Comparison of ENCODE assay signal across 28 mouse cellular contexts in the genomic region with DNA sequence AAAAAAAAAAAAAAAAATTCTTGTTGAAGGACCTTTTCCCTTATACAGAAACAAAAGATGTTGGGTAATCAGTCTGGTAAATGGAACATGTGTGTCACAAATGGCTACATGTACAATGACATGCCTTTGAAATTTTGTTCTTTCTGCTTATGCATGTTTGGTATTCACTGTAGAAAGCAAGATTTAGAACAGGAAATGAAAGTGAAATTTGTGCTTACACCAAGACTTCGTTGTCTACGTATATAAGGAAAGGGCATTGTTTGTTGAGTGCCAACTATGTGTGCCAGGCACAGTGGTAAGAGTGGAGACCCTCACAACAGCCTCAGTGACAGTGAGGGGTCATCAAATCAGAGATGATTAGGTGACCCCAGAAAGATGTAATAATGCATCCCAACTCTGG. TPM values are rescaled to one million over a fixed set of nuclear protein-coding genes. Genes with fewer than 3 reads are reported as not detected.
DNase-seq lines count a peak whose midpoint lies in the region; ATAC-seq lines count a peak whose summit lies in the region.
"Had no signal": no experiment of that assay in that cellular context is flagged by ENCODE, and none has a peak within 500 bp of the region (broad histone marks: within the 10 kb centered on the region; RNA-seq: fewer than 3 reads in every experiment).

No protein-coding gene starts in this region.

- no peak overlapping the region for H3K9ac ChIP-seq in hindbrain, embryonic 12.5 days
- H3K9ac ChIP-seq: embryonic facial prominence, embryonic 13.5 days; embryonic facial prominence, embryonic 15.5 days; forebrain, embryonic 12.5 days had no signal

- H3K27me3 ChIP-seq in midbrain, embryonic 10.5 days (ENCODE audit: low read depth, poor library complexity, severe bottlenecking): no peaks in the 10 kb centered on the region
- no peaks in the 10 kb centered on the region for H3K27me3 ChIP-seq in hindbrain, embryonic 12.5 days
- H3K27me3 ChIP-seq: embryonic facial prominence, embryonic 13.5 days; embryonic facial prominence, embryonic 15.5 days; forebrain, embryonic 12.5 days; Patski had no signal

- 100% methylated on average over 2 of the region's 2 CpGs for WGBS in midbrain, embryonic 10.5 days
- WGBS in hindbrain, embryonic 12.5 days: 95% methylated on average over 2 of the region's 2 CpGs

- peaks cover 37% of the 10 kb centered on the region for H3K36me3 ChIP-seq in midbrain, embryonic 10.5 days
- H3K36me3 ChIP-seq in hindbrain, embryonic 12.5 days: peaks cover 19% of the 10 kb centered on the region
- H3K36me3 ChIP-seq: G1E had no signal

- H3K4me3 ChIP-seq in midbrain, embryonic 10.5 days: no peak overlapping the region
- no peak overlapping the region for H3K4me3 ChIP-seq in hindbrain, embryonic 12.5 days
- H3K4me3 ChIP-seq: embryonic facial prominence, embryonic 13.5 days; embryonic facial prominence, embryonic 15.5 days; erythroblast, embryonic 14.5 days; forebrain, embryonic 10.5 days; forebrain, embryonic 12.5 days had no signal

- peak; percentile 47 for ATAC-seq in granulocyte monocyte progenitor cell, adult 5-6 weeks (replicated peaks; ENCODE audit: poor library complexity, severe bottlenecking)
- ATAC-seq in megakaryocyte, adult 5-6 weeks (ENCODE audit: poor library complexity, severe bottlenecking): peak; percentile 46
- peak; percentile 28; the same call in 1 of the 2 replicates for ATAC-seq in neutrophil, adult 5-6 weeks (ENCODE audit: extremely low read depth, insufficient number of reproducible peaks, low FRiP score, poor library complexity, severe bottlenecking)
- ATAC-seq in hindbrain, embryonic 12.5 days (ENCODE audit: low FRiP score): no peak
- ATAC-seq: activated CD4-positive, CD25-positive, alpha-beta regulatory T cell, adult 4 months; forebrain, embryonic 14.5 days; forebrain, embryonic 16.5 days; Patski had no signal

- H3K27ac ChIP-seq in midbrain, embryonic 10.5 days (replicated peaks): no peak overlapping the region
- H3K27ac ChIP-seq in hindbrain, embryonic 12.5 days: no peak overlapping the region
- H3K27ac ChIP-seq: embryonic facial prominence, embryonic 13.5 days; embryonic facial prominence, embryonic 15.5 days; forebrain, embryonic 10.5 days; forebrain, embryonic 12.5 days had no signal

- H3K9me3 ChIP-seq in midbrain, embryonic 10.5 days (replicated peaks): peaks cover 5% of the 10 kb centered on the region; the same call in 1 of the 2 replicates
- 0 out of 2 replicates have a peak, but pooled peaks cover 3% of the 10 kb centered on the region for H3K9me3 ChIP-seq in hindbrain, embryonic 12.5 days (replicated peaks)
- H3K9me3 ChIP-seq: embryonic facial prominence, embryonic 13.5 days; embryonic facial prominence, embryonic 15.5 days; forebrain, embryonic 12.5 days had no signal

- H3K4me1 ChIP-seq in midbrain, embryonic 10.5 days: peaks cover 10% of the 10 kb centered on the region
- 0 out of 2 replicates have a peak, but pooled peaks cover 2% of the 10 kb centered on the region for H3K4me1 ChIP-seq in hindbrain, embryonic 12.5 days
- H3K4me1 ChIP-seq: embryonic facial prominence, embryonic 13.5 days; embryonic facial prominence, embryonic 15.5 days had no signal

- peak; percentile 76 for DNase-seq in A20 (ENCODE audit: low read depth, low spot score)
- DNase-seq in midbrain, embryonic 10.5 days (ENCODE audit: low spot score): no peak
- no peak for DNase-seq in left cerebral cortex, adult 8-10 months (ENCODE audit: low spot score in 2 of 2)
- DNase-seq in right cerebral cortex, postnatal 36 days (ENCODE audit: low spot score in 2 of 2): no peak
- DNase-seq: adrenal gland, adult 8-10 months; adrenal gland, postnatal 14 days; adrenal gland, postnatal 36 days; cerebellum, adult 11 months; cerebellum, adult 18-20 months; cerebellum, adult 8-10 months; cerebellum, adult 9-11 months; cerebellum, postnatal 14 days; cerebellum, postnatal 36 days; embryo, embryonic 11 days had no signal

- H3K4me2 ChIP-seq in hindbrain, embryonic 12.5 days (replicated peaks): no peak overlapping the region
- H3K4me2 ChIP-seq: embryonic facial prominence, embryonic 13.5 days; embryonic facial prominence, embryonic 15.5 days; forebrain, embryonic 12.5 days had no signal

RNA-seq across cellular contexts. Expression of a gene that starts 3.2 kb away (rescaled TPM):
- 2.7 and 5.1 TPM in 2 replicates for total RNA-seq in granulocyte monocyte progenitor cell, adult 5-6 weeks (2014; fragmentation: Nextera tagmentation)
- total RNA-seq in granulocyte monocyte progenitor cell, adult 5-6 weeks (2017): 3.1 and 4.4 TPM in 2 replicates
- total RNA-seq in megakaryocyte, adult 5-6 weeks (2015): 0.40 and 0.98 TPM in 2 replicates
- total RNA-seq in megakaryocyte, adult 5-6 weeks (2017): 1.2 and 1.4 TPM in 2 replicates
- 1.6 and 2.7 TPM in 2 replicates for total RNA-seq in neutrophil, adult 5-6 weeks (2017)
- 15.1 and 17.1 TPM in 2 replicates for polyA plus RNA-seq in midbrain, embryonic 10.5 days (2016; fragmentation: Nextera tagmentation; extraction: Ambion mirVana)
- 1 to 10 TPM; 5.8 to 6.6 (median 6.2) TPM for total RNA-seq in left cerebral cortex, adult 8-10 months (2022)
- polyA plus RNA-seq in hindbrain, embryonic 12.5 days (2016; fragmentation: Nextera tagmentation; extraction: Ambion mirVana): 17.3 and 18.8 TPM in 2 replicates
- total RNA-seq: G1E had no signal
- polyA plus RNA-seq: erythroblast, embryonic 14.5 days; G1E had no signal
